Mouse (Mus musculus) induced T-regulatory cell, adult 2 months (primary cell): ENCODE results near the gene Hook2.
A peak's percentile ranks its signal among the peaks of the same experiment; 100 is the strongest.

Source experiments
- DNase-seq: peaks from one replicate; pipeline ENCODE4 v3.0.0-alpha.2; 2012; ENCODE audit warnings: low read depth

Gene Hook2

DNA sequence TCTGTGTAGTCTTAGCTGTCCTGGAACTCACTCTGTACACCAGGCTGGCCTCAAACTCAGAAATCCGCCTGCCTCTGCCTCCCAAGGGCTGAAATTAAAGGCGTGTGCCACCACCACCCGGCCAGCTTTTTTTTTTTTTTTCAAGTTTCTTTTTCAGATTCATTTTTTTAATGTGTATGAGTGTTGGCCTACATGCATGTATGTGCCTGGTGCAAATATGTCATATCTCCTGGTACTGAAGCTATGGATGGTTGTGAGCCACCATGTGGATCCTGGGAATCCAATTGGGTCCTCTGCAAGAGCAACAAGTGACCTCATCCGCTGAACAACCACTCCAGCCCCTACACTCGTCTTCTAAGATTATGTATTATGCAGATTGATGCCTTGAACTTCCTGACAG is 3.0 kb upstream of the Hook2 start:
- DNase-seq = peak; percentile 44

GRCm38 (mm10) chr8:84987903-84988302 is 2.5 kb upstream of the Hook2 start:
- no peak for DNase-seq

- no peak for DNase-seq
Measured at GRCm38 (mm10) chr8:84989311-84989731, 1.1 kb upstream of the Hook2 start.

DNA sequence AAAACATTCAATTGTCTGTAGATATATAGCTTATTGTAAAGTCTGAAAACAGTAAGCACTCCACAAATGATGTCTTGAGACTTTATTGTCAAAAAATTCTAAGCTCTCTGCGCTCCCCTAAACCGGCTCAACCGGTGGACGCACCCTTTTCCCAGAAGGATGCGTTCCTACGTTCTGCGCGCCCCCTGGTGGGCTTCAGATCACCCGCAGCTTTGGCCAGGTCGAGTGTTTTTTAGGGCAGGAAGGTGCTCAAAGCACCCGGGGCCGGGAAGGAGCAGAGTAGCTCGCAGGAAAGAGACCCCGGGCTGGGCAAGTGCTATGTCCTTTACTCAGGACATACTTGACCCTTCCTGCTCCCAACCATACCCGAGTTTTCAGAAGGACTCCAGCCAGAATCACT is 593 bp upstream of the Hook2 start:
- DNase-seq = peak; percentile 96

DNA sequence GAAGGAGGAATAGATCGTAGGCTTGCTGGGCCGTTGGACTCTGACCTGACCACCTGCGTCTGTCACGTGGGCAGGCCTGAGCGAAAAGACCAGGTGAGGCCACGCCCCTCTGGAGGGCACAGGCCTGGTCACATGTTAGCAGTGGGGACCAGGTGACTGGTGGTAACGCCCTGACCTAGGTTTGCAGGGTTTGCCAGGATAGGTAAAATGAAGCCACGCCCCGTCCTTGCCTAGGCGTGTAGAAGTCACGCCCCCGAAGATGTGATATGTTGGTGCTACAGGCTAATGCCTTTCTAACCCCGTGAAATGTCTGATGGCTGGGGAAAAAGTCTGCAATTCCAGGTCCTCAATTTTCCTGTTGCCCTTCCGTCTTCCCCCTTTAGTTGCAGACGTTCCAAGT is 433 bp downstream of the Hook2 start:
- DNase-seq = peak; percentile 82

DNA sequence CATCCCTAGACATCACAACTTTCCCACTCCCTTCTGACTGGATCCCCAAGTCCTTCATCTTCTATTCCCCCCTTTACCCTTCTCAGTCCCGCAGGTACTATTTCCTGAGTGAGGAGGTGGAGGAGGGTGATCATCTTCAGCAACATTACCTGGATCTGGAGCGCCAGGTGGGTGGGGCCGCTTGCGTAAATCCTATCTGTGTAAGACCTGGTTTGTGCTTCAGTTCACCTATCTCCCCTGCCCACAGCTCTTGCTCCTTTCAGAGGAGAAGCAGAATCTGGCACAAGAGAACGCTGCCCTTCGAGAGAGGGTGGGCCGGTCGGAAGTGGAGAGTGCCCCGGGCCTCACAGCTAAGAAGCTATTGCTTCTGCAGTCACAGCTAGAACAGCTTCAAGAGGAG is 4.0 kb downstream of the Hook2 start:
- no peak for DNase-seq

GRCm38 (mm10) chr8:84995680-84996079 is 5.3 kb downstream of the Hook2 start:
- DNase-seq = no peak

DNA sequence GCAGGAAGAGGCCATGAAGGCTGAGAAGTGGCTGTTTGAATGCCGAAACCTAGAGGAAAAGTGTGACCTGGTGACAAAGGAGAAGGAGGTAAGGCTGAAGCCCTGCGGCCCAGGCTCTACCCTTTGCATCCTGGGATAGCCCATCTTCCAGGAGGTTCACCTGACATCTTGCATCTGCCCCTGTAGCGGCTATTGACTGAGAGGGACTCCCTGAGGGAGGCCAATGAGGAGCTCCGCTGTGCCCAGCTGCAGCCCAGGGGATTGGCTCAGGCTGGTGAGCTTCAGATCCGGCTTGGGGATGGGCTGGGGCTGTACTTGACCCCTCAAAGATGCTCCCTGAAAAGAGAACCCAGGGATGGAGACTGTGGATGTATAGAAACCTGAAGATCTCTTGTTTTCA is 6.6 kb downstream of the Hook2 start:
- no peak for DNase-seq

GRCm38 (mm10) chr8:84997649-84998295 is 7.4 kb downstream of the Hook2 start:
- peak; percentile 93 for DNase-seq

- DNase-seq = peak; percentile 72
Measured at GRCm38 (mm10) chr8:85007686-85008085, 17.3 kb downstream of the Hook2 start.

DNA sequence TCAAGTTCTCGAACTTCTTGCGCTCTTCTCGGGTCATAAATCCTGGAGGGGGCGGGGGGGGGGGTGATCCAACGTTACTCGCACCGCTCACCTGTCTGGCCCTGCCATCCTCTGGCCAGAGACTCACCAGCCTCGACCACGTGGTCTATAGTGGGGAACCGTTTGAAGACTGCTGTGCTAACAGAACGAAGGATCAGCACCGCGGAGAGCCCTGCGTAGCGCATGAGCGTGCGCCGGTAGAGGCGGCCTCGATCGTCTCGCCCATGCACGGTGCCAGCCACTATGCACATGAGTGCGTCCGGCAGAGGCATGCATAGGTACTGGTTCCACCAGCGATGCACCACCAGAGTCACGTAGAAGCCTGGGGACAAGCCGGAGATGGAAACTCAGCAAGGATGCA is 20.8 kb downstream of the Hook2 start:
- no peak for DNase-seq

DNA sequence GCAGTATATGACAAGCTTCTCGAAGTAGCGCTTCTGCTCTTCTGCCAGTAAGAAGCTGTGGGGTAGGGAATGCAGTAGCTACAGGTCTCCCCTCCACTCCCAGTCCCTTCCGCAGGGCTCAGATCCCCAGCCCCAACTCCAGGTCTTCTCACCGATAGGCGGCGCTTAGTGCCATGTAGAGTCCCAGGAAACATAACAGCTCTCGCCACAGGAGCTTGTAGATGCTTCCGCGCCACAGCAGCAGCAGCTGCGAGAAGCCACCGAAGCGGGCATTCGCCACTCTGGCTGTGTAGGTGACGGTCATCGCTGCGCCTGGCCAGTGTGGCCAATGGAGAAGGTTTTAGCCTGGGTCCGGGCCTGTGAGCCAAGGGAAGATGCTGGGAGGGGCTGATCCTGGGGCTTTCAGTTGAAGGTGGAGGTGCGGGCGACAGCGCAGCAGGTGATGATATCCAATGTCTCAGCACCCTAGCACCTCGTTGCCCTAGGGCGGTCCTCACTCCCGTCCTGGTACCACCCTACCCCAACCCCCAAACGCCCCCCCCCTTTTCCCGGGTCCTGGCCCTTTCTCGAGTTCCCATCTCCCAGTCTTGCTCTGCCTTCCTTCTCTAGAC is 22.9 kb downstream of the Hook2 start:
- peak; percentile 89 for DNase-seq

DNA sequence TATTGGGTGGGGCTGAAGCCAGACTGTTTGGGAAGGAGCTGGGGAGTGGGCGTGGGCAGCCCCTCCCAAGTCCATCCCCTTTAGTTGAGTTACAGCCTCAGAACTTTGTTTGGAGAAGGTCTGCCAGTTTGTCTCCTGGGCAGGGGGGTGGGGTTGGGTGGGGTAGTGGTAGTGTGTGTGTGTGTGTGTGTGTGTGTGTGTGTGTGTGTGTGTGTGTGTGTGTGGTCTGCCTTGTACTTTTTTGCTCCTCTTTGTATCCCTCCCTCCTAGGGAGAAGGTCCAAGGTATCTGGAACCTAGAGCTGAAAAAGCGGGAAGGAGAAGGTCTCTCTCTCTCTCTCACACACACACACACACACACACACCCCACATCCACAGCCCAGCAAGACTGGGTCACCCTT is 24.0 kb downstream of the Hook2 start, which contains the start of gene Best2:
Best2 (minus strand) TSS at position 101 of the 400 bp plus-strand sequence.
- DNase-seq = no peak

- no peak for DNase-seq
Measured at GRCm38 (mm10) chr8:85016724-85017123, 26.3 kb downstream of the Hook2 start.

DNA sequence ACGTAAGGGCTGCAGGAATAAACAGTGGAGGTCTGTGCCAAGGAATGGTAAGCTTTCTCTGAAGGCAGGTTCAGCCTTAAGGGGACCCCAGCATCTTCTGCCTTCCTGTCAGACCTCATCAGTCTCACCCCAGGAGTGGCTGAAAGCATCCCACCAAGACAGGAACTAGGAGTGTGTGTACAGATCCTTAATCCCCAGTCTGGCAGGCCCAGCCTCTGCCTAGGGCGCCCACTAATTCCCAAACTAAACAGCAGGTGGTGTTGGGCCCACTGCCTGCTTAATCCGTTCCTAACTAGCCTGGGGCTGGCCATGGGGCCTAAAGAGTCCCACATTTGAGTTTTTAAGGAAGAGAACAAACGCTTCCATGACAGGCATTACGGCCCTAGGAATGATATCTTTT is 26.8 kb downstream of the Hook2 start:
- no peak for DNase-seq

DNA sequence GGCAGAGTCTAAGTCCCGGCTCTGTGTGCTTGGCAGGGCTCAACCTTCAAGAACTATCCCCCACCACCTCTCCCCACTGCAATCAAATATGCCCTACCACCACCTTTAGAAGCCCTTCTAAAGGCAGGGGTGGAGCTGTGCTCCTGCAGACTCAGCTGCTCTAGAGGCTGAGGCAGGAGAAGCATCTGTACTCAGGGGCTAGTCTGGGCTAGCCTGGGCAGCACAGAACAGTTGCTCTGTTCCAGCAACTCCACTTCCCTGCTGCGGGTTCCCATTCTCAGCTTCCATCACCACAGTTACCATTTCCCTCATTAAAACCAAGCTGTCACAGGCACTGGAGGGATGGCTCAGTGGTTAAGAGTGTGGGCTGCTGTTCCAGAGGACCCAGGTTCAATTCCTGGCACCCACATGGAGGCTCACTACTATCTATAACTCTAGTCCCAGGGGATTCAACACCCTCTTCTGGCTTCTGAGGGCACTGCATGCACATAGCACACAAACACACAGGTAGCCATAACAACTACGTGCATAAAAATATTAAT is 31.2 kb downstream of the Hook2 start:
- no peak for DNase-seq

- no peak for DNase-seq
Measured at GRCm38 (mm10) chr8:85023846-85024245, 33.4 kb downstream of the Hook2 start.

- DNase-seq = peak; percentile 98
Measured at GRCm38 (mm10) chr8:85025098-85025932, 34.9 kb downstream of the Hook2 start, which contains the start of gene Asna1. Gene Asna1 (minus strand): TSS chr8:85025281.

GRCm38 (mm10) chr8:85026670-85027515 is 36.5 kb downstream of the Hook2 start, which contains the start of gene Trir:
Gene Trir (plus strand): TSS chr8:85026823.
- DNase-seq = peak; percentile 97

- peak; percentile 53 for DNase-seq
Measured at GRCm38 (mm10) chr8:85027516-85027855, 37.1 kb downstream of the Hook2 start.

DNA sequence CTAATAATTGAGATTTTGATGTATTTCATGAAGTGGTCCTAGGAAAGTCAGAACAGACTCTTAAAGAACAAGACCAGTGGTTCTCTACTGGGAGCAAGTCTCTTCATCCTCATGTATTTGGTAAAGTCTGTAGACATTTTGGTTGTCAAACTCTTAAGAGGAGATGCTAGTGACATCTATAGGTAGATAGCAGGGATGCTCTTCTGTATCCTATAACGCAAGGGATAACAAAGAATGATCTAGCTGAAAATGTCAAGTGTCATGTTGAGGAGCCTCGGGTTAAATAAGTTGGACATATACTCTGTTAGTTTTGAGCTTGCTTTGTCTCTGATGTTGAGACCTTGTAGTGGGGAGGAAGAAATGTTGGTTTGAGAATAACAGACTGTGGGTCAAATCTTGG is 37.5 kb downstream of the Hook2 start:
- no peak for DNase-seq

GRCm38 (mm10) chr8:85029271-85029670 is 38.9 kb downstream of the Hook2 start:
- no peak for DNase-seq
